Mouse (Mus musculus) midbrain, embryonic 13.5 days (tissue): ENCODE data around the gene Hspb9. TPM values are rescaled to one million over a fixed set of nuclear protein-coding genes. Genes with fewer than 3 reads are reported as not detected.
A peak's percentile ranks its signal among the peaks of the same experiment; 100 is the strongest.

Experiments
- ATAC-seq: fragments of 200-750 bp; cut with Nextera tagmentation; 2 replicates; pipeline ENCODE4 v1.8.0; 2017; ENCODE audit warnings: mild to moderate bottlenecking, moderate TSS enrichment, moderate library complexity
- H3K27ac ChIP-seq: fragments of 300-500 bp; sonication (generic); 2 replicates; pipeline ENCODE4 v1.5.1; 2015; ENCODE audit warnings: inconsistent platforms, mild to moderate bottlenecking, moderate library complexity
- H3K27me3 ChIP-seq: fragments of 300-500 bp; sonication (generic); 2 replicates; pipeline ENCODE4 v1.6.1; 2015; ENCODE audit warnings: mild to moderate bottlenecking, inconsistent platforms
- H3K36me3 ChIP-seq: fragments of 300-500 bp; sonication (generic); 2 replicates; pipeline ENCODE4 v1.6.1; 2015; ENCODE audit warnings: mild to moderate bottlenecking, inconsistent platforms
- H3K4me1 ChIP-seq: fragments of 300-500 bp; sonication (generic); replicated peaks from 2 replicates; pipeline ENCODE4 v1.6.1; 2015; ENCODE audit warnings: inconsistent platforms
- H3K4me2 ChIP-seq: fragments of 300-500 bp; sonication (generic); replicated peaks from 2 replicates; pipeline ENCODE4 v1.6.1; 2015; ENCODE audit warnings: moderate library complexity, mild to moderate bottlenecking, inconsistent platforms
- H3K4me3 ChIP-seq: fragments of 300-500 bp; sonication (generic); replicated peaks from 2 replicates; pipeline ENCODE4 v1.5.1; 2015; ENCODE audit warnings: mild to moderate bottlenecking, inconsistent platforms
- H3K9ac ChIP-seq: fragments of 300-500 bp; sonication (generic); replicated peaks from 2 replicates; pipeline ENCODE4 v1.6.1; 2015; ENCODE audit warnings: mild to moderate bottlenecking, inconsistent platforms
- H3K9me3 ChIP-seq: fragments of 300-500 bp; sonication (generic); 2 replicates; pipeline ENCODE4 v1.6.1; 2016; ENCODE audit warnings: mild to moderate bottlenecking, inconsistent platforms
- WGBS: fragments of 180-500 bp; shearing (Covaris S2); methylation state at CpG from one replicate; pipeline ENCODE4 v1.1.7; 2015; 5-methylcytosine and 5-hydroxymethylcytosine counted together
- polyA plus RNA-seq: library from polyadenylated mRNA; unstranded; fragments of >200 nt; fragmentation: Nextera tagmentation; extraction: Ambion mirVana; gene quantifications from 2 replicates; pipeline ENCODE4 v1.2.1, GENCODE M21; 2015

The Hspb9 gene
- polyA plus RNA-seq, 1 experiment from 2014 or later: 0.26 TPM

DNA sequence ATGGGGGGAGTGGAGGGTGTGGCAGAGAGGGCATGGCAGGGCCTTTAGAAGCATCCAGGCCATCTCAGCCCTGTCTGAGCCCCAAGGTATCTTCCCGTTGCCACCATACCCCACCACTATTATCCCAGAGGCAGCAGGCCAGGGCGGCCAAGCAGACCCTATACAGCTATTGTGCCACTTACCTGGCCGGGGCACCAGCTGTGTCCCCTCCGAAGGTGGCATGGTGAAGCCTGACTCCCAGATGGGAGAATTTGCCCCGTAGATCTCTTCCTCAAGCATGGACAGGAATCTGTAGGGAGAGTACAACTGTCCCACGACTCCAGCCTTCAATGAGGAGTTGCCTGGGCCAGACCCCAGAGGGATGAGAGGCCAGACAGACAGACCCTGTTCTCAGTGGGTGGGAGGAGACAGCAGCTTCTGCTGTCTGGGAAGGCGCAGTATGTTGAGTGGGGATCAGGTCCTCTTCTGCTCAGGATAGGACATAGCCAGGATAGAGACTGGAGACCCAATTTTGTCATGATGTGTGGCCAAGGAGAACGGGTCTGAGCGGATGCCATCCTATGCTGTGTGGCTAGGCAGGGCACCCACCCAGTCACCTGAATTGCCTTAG lies 4.3 kb upstream of the Hspb9 start:
- no peaks in the 10 kb centered on the region for H3K9me3 ChIP-seq
- WGBS: 92% methylated on average over 9 of the region's 9 CpGs
- H3K27ac ChIP-seq: no peak overlapping the region
- peaks cover 59% of the 10 kb centered on the region for H3K36me3 ChIP-seq
- no peak overlapping the region for H3K9ac ChIP-seq
- no peak for ATAC-seq
- H3K4me2 ChIP-seq: no peak overlapping the region
- no peaks in the 10 kb centered on the region for H3K27me3 ChIP-seq
- no peak overlapping the region for H3K4me3 ChIP-seq
- H3K4me1 ChIP-seq: peaks cover 31% of the 10 kb centered on the region

DNA sequence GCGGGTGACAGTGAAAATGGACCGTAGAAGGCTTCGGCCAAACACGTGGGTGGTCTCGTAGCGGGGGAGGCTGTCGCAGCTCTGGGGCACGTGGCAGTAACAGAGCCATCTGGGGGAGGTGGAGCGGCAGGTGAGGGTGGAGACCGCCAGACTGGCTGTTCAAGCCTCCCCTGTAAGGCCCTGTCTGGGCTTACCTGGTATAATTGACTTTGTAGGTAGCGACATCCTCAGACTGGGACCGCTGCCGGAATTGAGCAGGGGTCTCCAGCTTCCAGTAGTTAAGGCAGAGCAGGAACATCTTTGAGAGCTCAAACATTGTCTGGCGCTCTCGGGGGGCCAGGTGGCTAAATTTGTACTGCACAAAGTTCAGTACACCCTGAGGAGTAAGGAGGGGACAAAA lies 3.1 kb upstream of the Hspb9 start:
- Histone ChIP-seq H3K4me1 (peaks cover 38% of the 10 kb centered on the region), H3K27ac (no peak overlapping the region), H3K36me3 (peaks cover 55% of the 10 kb centered on the region), H3K4me2 (no peak overlapping the region), H3K9me3 (no peaks in the 10 kb centered on the region), H3K9ac (0 out of 2 replicates have a peak overlapping the region, but pooled peaks have one; percentile 17), H3K27me3 (no peaks in the 10 kb centered on the region), H3K4me3 (no peak overlapping the region)
- 95% methylated on average over 15 of the region's 15 CpGs for WGBS
- ATAC-seq: no peak

DNA sequence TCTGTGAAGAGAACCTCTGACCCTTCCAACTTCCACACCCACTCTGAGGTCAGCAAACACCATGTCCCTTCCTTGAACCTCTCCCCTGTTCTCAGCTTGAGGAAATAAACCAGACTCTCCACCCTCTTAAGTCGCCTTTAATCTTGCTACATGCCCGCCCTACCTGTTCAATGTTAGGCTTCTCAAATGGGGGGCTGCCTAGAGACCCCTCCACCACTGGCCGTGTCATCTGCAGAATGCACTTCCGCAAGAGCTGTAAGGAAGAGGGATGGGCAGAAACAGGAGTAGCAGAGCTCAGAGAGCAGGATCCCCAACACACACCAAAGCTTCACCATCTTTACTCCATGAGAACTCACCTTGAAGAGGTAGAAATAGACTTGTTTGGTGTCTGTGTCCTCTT lies 2.7 kb upstream of the Hspb9 start:
- peaks cover 55% of the 10 kb centered on the region for H3K36me3 ChIP-seq
- H3K9me3 ChIP-seq: no peaks in the 10 kb centered on the region
- no peaks in the 10 kb centered on the region for H3K27me3 ChIP-seq
- H3K4me3 ChIP-seq: no peak overlapping the region
- no peak overlapping the region for H3K27ac ChIP-seq
- no peak for ATAC-seq
- peak overlapping the region; percentile 76; the same call in 1 of the 2 replicates for H3K4me2 ChIP-seq
- H3K9ac ChIP-seq: 0 out of 2 replicates have a peak overlapping the region, but pooled peaks have one; percentile 4
- peaks cover 38% of the 10 kb centered on the region for H3K4me1 ChIP-seq
- 91% methylated on average over 4 of the region's 4 CpGs for WGBS

GRCm38 (mm10) chr11:100711783-100712615 lies 1.7 kb upstream of the Hspb9 start, which contains the start of gene Kat2a:
Gene Kat2a (minus strand): TSS chr11:100712465.
- ATAC-seq: peak; percentile 90
- Histone ChIP-seq H3K27me3 (no peaks in the 10 kb centered on the region), H3K4me2 (peak within 1 kb of the TSS; percentile 76), H3K9ac (peak within 1 kb of the TSS; percentile 92), H3K9me3 (no peaks in the 10 kb centered on the region), H3K27ac (peak within 1 kb of the TSS; percentile 74), H3K36me3 (peaks cover 55% of the 10 kb centered on the region), H3K4me3 (peak within 1 kb of the TSS; percentile 99), H3K4me1 (peaks cover 38% of the 10 kb centered on the region)
- 2% methylated on average over 48 of the region's 48 CpGs for WGBS

DNA sequence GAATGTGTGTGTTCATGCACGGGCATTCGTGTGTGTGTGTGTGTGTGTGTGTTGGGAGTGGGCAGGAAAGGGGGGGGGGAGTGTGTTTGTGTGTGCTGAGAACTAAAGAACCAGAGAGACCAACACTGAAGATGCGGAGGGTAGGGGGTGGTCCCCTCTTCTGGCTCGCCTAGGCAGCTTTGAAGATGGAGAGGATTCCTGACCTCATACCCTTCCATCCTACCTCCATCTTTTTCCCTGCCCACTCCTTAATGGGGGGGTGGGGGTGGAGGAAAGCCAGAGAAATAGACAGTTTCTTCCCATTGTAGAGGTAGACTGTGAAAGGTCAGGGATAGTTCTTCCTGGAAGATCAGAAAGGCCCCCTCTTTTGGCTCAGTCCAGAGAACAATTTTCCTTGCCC lies 476 bp upstream of the Hspb9 start:
- no peak overlapping the region for H3K27ac ChIP-seq
- peaks cover 38% of the 10 kb centered on the region for H3K4me1 ChIP-seq
- no peak for ATAC-seq

GRCm38 (mm10) chr11:100714534-100714915 lies 875 bp downstream of the Hspb9 start:
- no peak overlapping the region for H3K4me2 ChIP-seq
- H3K9ac ChIP-seq: no peak overlapping the region
- H3K4me1 ChIP-seq: peaks cover 38% of the 10 kb centered on the region
- H3K36me3 ChIP-seq: peaks cover 55% of the 10 kb centered on the region
- H3K27ac ChIP-seq: no peak overlapping the region
- H3K9me3 ChIP-seq: no peaks in the 10 kb centered on the region
- no peak overlapping the region for H3K4me3 ChIP-seq
- ATAC-seq: peak; percentile 19; the same call in 1 of the 2 replicates
- no peaks in the 10 kb centered on the region for H3K27me3 ChIP-seq
- WGBS: 47% methylated on average over 6 of the region's 6 CpGs

More for the DNA sequence above, 476 bp upstream of the Hspb9 start:
- peaks cover 55% of the 10 kb centered on the region for H3K36me3 ChIP-seq
- H3K4me3 ChIP-seq: no peak overlapping the region
- H3K4me2 ChIP-seq: no peak overlapping the region
- no peaks in the 10 kb centered on the region for H3K9me3 ChIP-seq
- H3K9ac ChIP-seq: peak overlapping the region; percentile 10; the same call in 1 of the 2 replicates
- no peaks in the 10 kb centered on the region for H3K27me3 ChIP-seq
- 51% methylated on average over 4 of the region's 4 CpGs for WGBS

DNA sequence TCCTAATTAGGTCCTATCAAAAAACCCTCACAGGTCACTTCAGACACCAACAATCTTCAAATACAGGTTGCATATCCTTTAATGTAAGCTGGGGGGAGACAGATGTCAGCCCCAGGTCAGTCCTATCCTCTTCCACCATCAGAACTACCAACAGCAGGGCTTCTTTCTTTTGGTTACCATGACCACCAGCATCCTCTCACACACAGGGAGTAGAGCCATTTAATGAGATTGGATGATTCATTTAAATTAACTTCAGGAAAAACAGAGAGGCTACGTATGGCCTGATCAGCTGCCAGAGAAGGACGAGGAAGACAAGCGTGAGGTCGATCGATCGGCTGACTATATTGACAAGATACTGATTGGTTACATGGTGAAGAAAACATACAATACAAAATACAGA lies 1.3 kb downstream of the Hspb9 start:
- ATAC-seq: no peak
- no peaks in the 10 kb centered on the region for H3K9me3 ChIP-seq
- H3K4me2 ChIP-seq: no peak overlapping the region
- no peak overlapping the region for H3K4me3 ChIP-seq
- no peak overlapping the region for H3K9ac ChIP-seq
- peaks cover 39% of the 10 kb centered on the region for H3K4me1 ChIP-seq
- peaks cover 55% of the 10 kb centered on the region for H3K36me3 ChIP-seq
- no peak overlapping the region for H3K27ac ChIP-seq
- WGBS: 79% methylated on average over 6 of the region's 6 CpGs
- no peaks in the 10 kb centered on the region for H3K27me3 ChIP-seq

GRCm38 (mm10) chr11:100716649-100717048 lies 3.0 kb downstream of the Hspb9 start:
- Histone ChIP-seq H3K36me3 (peaks cover 54% of the 10 kb centered on the region), H3K9me3 (no peaks in the 10 kb centered on the region), H3K27ac (no peak overlapping the region), H3K4me2 (no peak overlapping the region), H3K4me3 (no peak overlapping the region), H3K9ac (no peak overlapping the region), H3K27me3 (no peaks in the 10 kb centered on the region), H3K4me1 (peaks cover 40% of the 10 kb centered on the region)
- 87% methylated on average over 3 of the region's 3 CpGs for WGBS
- no peak for ATAC-seq

GRCm38 (mm10) chr11:100718462-100718861 lies 4.8 kb downstream of the Hspb9 start:
- Histone ChIP-seq H3K27ac (no peak overlapping the region), H3K4me2 (no peak overlapping the region), H3K4me1 (peaks cover 42% of the 10 kb centered on the region), H3K9me3 (no peaks in the 10 kb centered on the region), H3K27me3 (no peaks in the 10 kb centered on the region), H3K9ac (no peak overlapping the region), H3K36me3 (peaks cover 54% of the 10 kb centered on the region), H3K4me3 (no peak overlapping the region)
- WGBS: 93% methylated on average over 7 of the region's 7 CpGs
- ATAC-seq: no peak

- Histone ChIP-seq H3K27me3 (no peaks in the 10 kb centered on the region), H3K4me3 (no peak overlapping the region), H3K4me1 (peaks cover 38% of the 10 kb centered on the region), H3K36me3 (peaks cover 54% of the 10 kb centered on the region), H3K9me3 (no peaks in the 10 kb centered on the region), H3K4me2 (no peak overlapping the region), H3K9ac (no peak overlapping the region), H3K27ac (no peak overlapping the region)
- WGBS: 96% methylated on average over 4 of the region's 4 CpGs
- no peak for ATAC-seq
Observed at GRCm38 (mm10) chr11:100718866-100719265, 5.2 kb downstream of the Hspb9 start.

DNA sequence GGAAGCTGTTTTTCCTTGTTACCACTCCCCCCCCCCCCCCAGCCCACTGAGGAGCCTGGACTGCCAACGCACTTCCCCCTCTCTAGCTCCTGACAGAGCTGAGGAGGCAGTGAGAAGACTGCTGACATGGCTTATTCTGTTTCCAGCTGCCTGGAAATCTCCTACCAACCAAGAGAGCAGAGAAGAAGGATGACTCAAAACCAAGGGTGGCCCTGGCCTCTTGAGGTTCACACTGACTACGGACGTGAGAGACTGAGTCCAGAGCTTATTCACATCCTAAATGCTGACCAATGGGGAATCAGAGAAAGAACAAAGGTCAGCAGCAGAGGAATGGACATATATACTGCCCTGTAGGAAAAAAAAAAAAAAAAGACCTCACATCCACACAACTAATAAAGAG lies 5.7 kb downstream of the Hspb9 start:
- ATAC-seq: no peak
- no peaks in the 10 kb centered on the region for H3K27me3 ChIP-seq
- H3K9ac ChIP-seq: no peak overlapping the region
- H3K27ac ChIP-seq: no peak overlapping the region
- H3K4me2 ChIP-seq: no peak overlapping the region
- 87% methylated on average over 3 of the region's 3 CpGs for WGBS
- peaks cover 54% of the 10 kb centered on the region for H3K36me3 ChIP-seq
- H3K4me1 ChIP-seq: peaks cover 33% of the 10 kb centered on the region
- H3K9me3 ChIP-seq: no peaks in the 10 kb centered on the region
- H3K4me3 ChIP-seq: no peak overlapping the region

GRCm38 (mm10) chr11:100719893-100720292 lies 6.2 kb downstream of the Hspb9 start:
- no peak overlapping the region for H3K27ac ChIP-seq
- no peak for ATAC-seq
- WGBS: 89% methylated on average over 11 of the region's 11 CpGs

More at GRCm38 (mm10) chr11:100719893-100720292, 6.2 kb downstream of the Hspb9 start:
- H3K4me2 ChIP-seq: no peak overlapping the region
- no peak overlapping the region for H3K4me3 ChIP-seq
- H3K27me3 ChIP-seq: no peaks in the 10 kb centered on the region
- H3K9ac ChIP-seq: no peak overlapping the region
- no peaks in the 10 kb centered on the region for H3K9me3 ChIP-seq
- H3K4me1 ChIP-seq: peaks cover 29% of the 10 kb centered on the region
- peaks cover 52% of the 10 kb centered on the region for H3K36me3 ChIP-seq
